Mouse (Mus musculus) liver, embryonic 13.5 days (tissue): ENCODE data around the gene Ndufa4l2. TPM values are rescaled to one million over a fixed set of nuclear protein-coding genes. Genes with fewer than 3 reads are reported as not detected.
A peak's percentile ranks its signal among the peaks of the same experiment; 100 is the strongest.

Experiments
- ATAC-seq: fragments of 200-750 bp; cut with Nextera tagmentation; 2 replicates; pipeline ENCODE4 v1.8.0; 2017; ENCODE audit warnings: low read depth, mild to moderate bottlenecking, moderate number of reproducible peaks, moderate library complexity
- DNase-seq: peaks from one replicate; pipeline ENCODE4 v3.0.0; 2022
- H3K27ac ChIP-seq: fragments of 300-500 bp; sonication (generic); 2 replicates; pipeline ENCODE4 v1.5.1; 2015; ENCODE audit warnings: moderate library complexity, mild to moderate bottlenecking, inconsistent platforms
- H3K27me3 ChIP-seq: fragments of 300-500 bp; sonication (generic); 2 replicates; pipeline ENCODE4 v1.6.1; 2015; ENCODE audit warnings: mild to moderate bottlenecking, inconsistent platforms
- H3K36me3 ChIP-seq: fragments of 300-500 bp; sonication (generic); 2 replicates; pipeline ENCODE4 v1.6.1; 2015; ENCODE audit warnings: mild to moderate bottlenecking, inconsistent platforms
- H3K4me1 ChIP-seq: fragments of 300-500 bp; sonication (generic); replicated peaks from 2 replicates; pipeline ENCODE4 v1.6.1; 2015; ENCODE audit warnings: inconsistent platforms
- H3K4me2 ChIP-seq: fragments of 300-500 bp; sonication (generic); 2 replicates; pipeline ENCODE4 v1.6.1; 2015; ENCODE audit warnings: inconsistent platforms, mild to moderate bottlenecking, moderate library complexity
- H3K4me3 ChIP-seq: fragments of 300-500 bp; sonication (generic); replicated peaks from 2 replicates; pipeline ENCODE4 v1.5.1; 2015; ENCODE audit warnings: mild to moderate bottlenecking, inconsistent platforms
- H3K9ac ChIP-seq: fragments of 300-500 bp; sonication (generic); 2 replicates; pipeline ENCODE4 v1.6.1; 2015; ENCODE audit warnings: mild to moderate bottlenecking, inconsistent platforms
- H3K9me3 ChIP-seq: fragments of 300-500 bp; sonication (generic); replicated peaks from 2 replicates; pipeline ENCODE4 v1.6.1; 2016; ENCODE audit warnings: inconsistent platforms
- WGBS: fragments of 180-500 bp; shearing (Covaris S2); methylation state at CpG from one replicate; pipeline ENCODE4 v1.1.7; 2015; ENCODE audit not compliant: insufficient replicate concordance; 5-methylcytosine and 5-hydroxymethylcytosine counted together
- polyA plus RNA-seq: library from polyadenylated mRNA; unstranded; fragments of >200 nt; fragmentation: Nextera tagmentation; extraction: Ambion mirVana; gene quantifications from 2 replicates; pipeline ENCODE4 v1.2.1, GENCODE M21; 2015

The Ndufa4l2 gene
- polyA plus RNA-seq, 1 experiment from 2014 or later: 2.8 TPM

- no peak for DNase-seq
Observed at GRCm38 (mm10) chr10:127510895-127511617, 3.7 kb upstream of the Ndufa4l2 start.

GRCm38 (mm10) chr10:127511634-127512306 lies 3.0 kb upstream of the Ndufa4l2 start:
- H3K36me3 ChIP-seq: no peaks in the 10 kb centered on the region
- H3K4me3 ChIP-seq: peak overlapping the region; percentile 52
- 3% methylated on average over 43 of the region's 46 CpGs for WGBS
- H3K4me1 ChIP-seq: peaks cover 68% of the 10 kb centered on the region
- H3K9me3 ChIP-seq: no peaks in the 10 kb centered on the region
- no peak overlapping the region for H3K27ac ChIP-seq
- DNase-seq (no peak), ATAC-seq (no peak)
- peak overlapping the region; percentile 73 for H3K4me2 ChIP-seq
- H3K27me3 ChIP-seq: peaks cover 98% of the 10 kb centered on the region
- H3K9ac ChIP-seq: peak overlapping the region; percentile 50

More at GRCm38 (mm10) chr10:127510895-127511617, 3.7 kb upstream of the Ndufa4l2 start:
- H3K27me3 ChIP-seq: peaks cover 99% of the 10 kb centered on the region
- H3K36me3 ChIP-seq: no peaks in the 10 kb centered on the region
- WGBS: 9% methylated on average over 11 of the region's 11 CpGs
- H3K9ac ChIP-seq: peak overlapping the region; percentile 50; the same call in 1 of the 2 replicates
- no peaks in the 10 kb centered on the region for H3K9me3 ChIP-seq
- H3K4me1 ChIP-seq: peaks cover 60% of the 10 kb centered on the region
- H3K4me2 ChIP-seq: peak overlapping the region; percentile 73
- no peak overlapping the region; the same call in 1 of the 2 replicates for H3K4me3 ChIP-seq
- no peak overlapping the region for H3K27ac ChIP-seq
- no peak for ATAC-seq

GRCm38 (mm10) chr10:127512307-127512666 lies 2.5 kb upstream of the Ndufa4l2 start:
- H3K27ac ChIP-seq: no peak overlapping the region
- ATAC-seq: no peak
- H3K4me3 ChIP-seq: peak overlapping the region; percentile 52
- peaks cover 5% of the 10 kb centered on the region for H3K36me3 ChIP-seq
- no peaks in the 10 kb centered on the region for H3K9me3 ChIP-seq
- peaks cover 97% of the 10 kb centered on the region for H3K27me3 ChIP-seq
- H3K4me2 ChIP-seq: peak overlapping the region; percentile 73
- H3K4me1 ChIP-seq: peaks cover 73% of the 10 kb centered on the region
- 4% methylated on average over 7 of the region's 7 CpGs for WGBS
- no peak for DNase-seq
- H3K9ac ChIP-seq: no peak overlapping the region; the same call in 1 of the 2 replicates

GRCm38 (mm10) chr10:127512813-127513212 lies 2.0 kb upstream of the Ndufa4l2 start:
- Histone ChIP-seq H3K27ac (peak overlapping the region; percentile 36; the same call in 1 of the 2 replicates), H3K4me2 (peak overlapping the region; percentile 73), H3K9ac (peak overlapping the region; percentile 60), H3K9me3 (no peaks in the 10 kb centered on the region), H3K36me3 (peaks cover 10% of the 10 kb centered on the region), H3K4me1 (peaks cover 78% of the 10 kb centered on the region), H3K27me3 (peaks cover 97% of the 10 kb centered on the region), H3K4me3 (peak overlapping the region; percentile 46)
- ATAC-seq: peak; percentile 55
- DNase-seq: peak; percentile 85
- under 1% methylated on average over 27 of the region's 27 CpGs for WGBS

- Histone ChIP-seq H3K9ac (peak overlapping the region; percentile 60), H3K4me3 (peak overlapping the region; percentile 46), H3K27ac (no peak overlapping the region), H3K9me3 (no peaks in the 10 kb centered on the region), H3K36me3 (peaks cover 18% of the 10 kb centered on the region), H3K4me1 (peaks cover 78% of the 10 kb centered on the region), H3K4me2 (peak overlapping the region; percentile 73), H3K27me3 (peaks cover 94% of the 10 kb centered on the region)
- ATAC-seq: peak; percentile 56
- WGBS: 1% methylated on average over 16 of the region's 16 CpGs
- DNase-seq: peak; percentile 51
Observed at GRCm38 (mm10) chr10:127513501-127514091, 1.2 kb upstream of the Ndufa4l2 start.

GRCm38 (mm10) chr10:127514111-127514698 lies 562 bp upstream of the Ndufa4l2 start:
- H3K4me3 ChIP-seq: peak overlapping the region; percentile 46
- 6% methylated on average over 13 of the region's 13 CpGs for WGBS
- H3K4me1 ChIP-seq: peaks cover 71% of the 10 kb centered on the region
- H3K27ac ChIP-seq: no peak overlapping the region
- H3K4me2 ChIP-seq: peak overlapping the region; percentile 73
- H3K36me3 ChIP-seq: peaks cover 24% of the 10 kb centered on the region
- H3K9ac ChIP-seq: peak overlapping the region; percentile 60
- DNase-seq (no peak), ATAC-seq (no peak)
- H3K27me3 ChIP-seq: peaks cover 88% of the 10 kb centered on the region
- H3K9me3 ChIP-seq: no peaks in the 10 kb centered on the region

GRCm38 (mm10) chr10:127515271-127515982 lies 660 bp downstream of the Ndufa4l2 start:
- no peak overlapping the region for H3K9ac ChIP-seq
- H3K4me1 ChIP-seq: peaks cover 73% of the 10 kb centered on the region
- H3K27ac ChIP-seq: no peak overlapping the region
- no peaks in the 10 kb centered on the region for H3K9me3 ChIP-seq
- H3K4me2 ChIP-seq: peak overlapping the region; percentile 3; the same call in 1 of the 2 replicates
- DNase-seq (no peak), ATAC-seq (no peak)
- H3K27me3 ChIP-seq: peaks cover 76% of the 10 kb centered on the region
- 33% methylated on average over 9 of the region's 9 CpGs for WGBS
- H3K4me3 ChIP-seq: no peak overlapping the region
- H3K36me3 ChIP-seq: peaks cover 36% of the 10 kb centered on the region

- ATAC-seq (no peak), DNase-seq (no peak)
Observed at GRCm38 (mm10) chr10:127515983-127516459, 1.3 kb downstream of the Ndufa4l2 start.

GRCm38 (mm10) chr10:127516576-127517260 lies 2.0 kb downstream of the Ndufa4l2 start:
- peaks cover 63% of the 10 kb centered on the region for H3K27me3 ChIP-seq
- peaks cover 84% of the 10 kb centered on the region for H3K4me1 ChIP-seq
- H3K36me3 ChIP-seq: peaks cover 42% of the 10 kb centered on the region
- ATAC-seq (peak; percentile 47), DNase-seq (peak; percentile 57)
- peak overlapping the region; percentile 49; the same call in 1 of the 2 replicates for H3K9ac ChIP-seq
- WGBS: 31% methylated on average over 30 of the region's 30 CpGs
- H3K4me3 ChIP-seq: peak overlapping the region; percentile 0; the same call in 1 of the 2 replicates
- peak overlapping the region; percentile 49 for H3K4me2 ChIP-seq
- 0 out of 2 replicates have a peak overlapping the region, but pooled peaks have one; percentile 23 for H3K27ac ChIP-seq
- no peaks in the 10 kb centered on the region for H3K9me3 ChIP-seq

More at GRCm38 (mm10) chr10:127515983-127516459, 1.3 kb downstream of the Ndufa4l2 start:
- H3K4me1 ChIP-seq: peaks cover 79% of the 10 kb centered on the region
- WGBS: 22% methylated on average over 8 of the region's 8 CpGs
- no peaks in the 10 kb centered on the region for H3K9me3 ChIP-seq
- peak overlapping the region; percentile 49; the same call in 1 of the 2 replicates for H3K9ac ChIP-seq
- peaks cover 70% of the 10 kb centered on the region for H3K27me3 ChIP-seq
- H3K4me2 ChIP-seq: peak overlapping the region; percentile 49
- no peak overlapping the region for H3K27ac ChIP-seq
- H3K36me3 ChIP-seq: peaks cover 42% of the 10 kb centered on the region
- H3K4me3 ChIP-seq: peak overlapping the region; percentile 0; the same call in 1 of the 2 replicates

GRCm38 (mm10) chr10:127517941-127518340 lies 3.2 kb downstream of the Ndufa4l2 start:
- no peak overlapping the region for H3K27ac ChIP-seq
- ATAC-seq (no peak), DNase-seq (no peak)
- H3K4me2 ChIP-seq: no peak overlapping the region
- peaks cover 81% of the 10 kb centered on the region for H3K4me1 ChIP-seq
- 85% methylated on average over 22 of the region's 22 CpGs for WGBS
- no peaks in the 10 kb centered on the region for H3K9me3 ChIP-seq
- H3K9ac ChIP-seq: no peak overlapping the region
- peaks cover 42% of the 10 kb centered on the region for H3K36me3 ChIP-seq
- H3K4me3 ChIP-seq: no peak overlapping the region
- H3K27me3 ChIP-seq: peaks cover 53% of the 10 kb centered on the region
